Mouse (Mus musculus): ENCODE measurements at regions not wholly inside any gene's neighbourhood (a gene's known extent, or its start where the extent isn't known, plus 50 kb on each side); places are given as distances from the start of the nearest gene placed in this dataset.

DNA sequence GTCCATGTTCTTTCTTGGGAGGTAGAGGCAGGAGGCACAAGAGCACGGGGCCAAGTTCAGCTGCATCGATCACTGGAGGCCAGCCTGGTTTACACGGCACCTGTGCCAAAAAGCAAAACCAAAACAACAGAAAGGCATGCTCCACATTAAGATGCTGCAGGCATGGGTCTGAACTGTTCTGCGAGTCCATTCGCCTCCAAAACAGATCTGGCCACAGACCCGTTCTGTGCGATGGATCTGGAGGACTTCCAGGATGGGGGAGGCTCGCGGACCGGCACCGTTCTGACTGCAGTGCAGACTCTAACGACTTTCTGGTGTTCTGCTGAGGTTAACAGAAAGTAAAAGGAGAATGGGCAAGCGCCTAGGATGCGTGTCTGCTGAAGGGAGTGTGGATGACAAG is 52.3 kb downstream of the A230072I06Rik start:
- 55% methylated on average over 14 of the region's 14 CpGs for WGBS
- H3K4me3 ChIP-seq (replicated peaks), result no peak overlapping the region
- H3K36me3 ChIP-seq, result no peaks in the 10 kb centered on the region
- H3K9me3 ChIP-seq (replicated peaks), result no peaks in the 10 kb centered on the region
- H3K27ac ChIP-seq (replicated peaks), result no peak overlapping the region
- no peak overlapping the region for H3K9ac ChIP-seq
- ATAC-seq (ENCODE audit: insufficient number of reproducible peaks, low FRiP score, low TSS enrichment, low read depth), result no peak
- H3K4me1 ChIP-seq, result peaks cover 3% of the 10 kb centered on the region; the same call in 1 of the 2 replicates
- H3K27me3 ChIP-seq, result peaks cover 55% of the 10 kb centered on the region
- H3K4me2 ChIP-seq (replicated peaks), result no peak overlapping the region

DNA sequence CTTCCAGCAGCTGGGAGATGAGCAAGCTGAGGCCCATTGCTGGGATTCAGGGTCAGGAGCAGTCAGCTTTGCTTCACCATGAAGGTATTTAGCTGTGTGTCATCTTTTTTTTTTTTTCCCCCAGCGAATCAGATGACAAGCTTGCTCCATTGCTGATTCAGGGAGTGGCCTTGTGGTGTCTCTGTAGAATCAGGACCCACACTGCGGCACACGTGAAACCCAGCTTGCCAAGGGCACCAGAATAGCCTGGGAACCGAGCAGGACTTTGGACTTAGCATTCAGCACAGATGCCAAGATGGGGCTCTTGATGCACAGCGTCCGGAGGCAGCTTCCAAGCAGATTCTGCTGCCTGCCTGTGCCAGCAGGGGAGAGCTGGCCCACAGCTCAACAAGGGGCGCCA is 53.0 kb downstream of the A230072I06Rik start:
- H3K36me3 ChIP-seq, result no peaks in the 10 kb centered on the region
- no peak overlapping the region for H3K4me3 ChIP-seq (replicated peaks)
- H3K9ac ChIP-seq, result no peak overlapping the region
- H3K4me2 ChIP-seq (replicated peaks), result no peak overlapping the region
- ATAC-seq (ENCODE audit: insufficient number of reproducible peaks, low FRiP score, low TSS enrichment, low read depth), result no peak
- H3K27me3 ChIP-seq, result peaks cover 51% of the 10 kb centered on the region
- peaks cover 3% of the 10 kb centered on the region; the same call in 1 of the 2 replicates for H3K4me1 ChIP-seq
- no peaks in the 10 kb centered on the region for H3K9me3 ChIP-seq (replicated peaks)
- no peak overlapping the region for H3K27ac ChIP-seq (replicated peaks)
- WGBS, result 69% methylated on average over 7 of the region's 7 CpGs

DNA sequence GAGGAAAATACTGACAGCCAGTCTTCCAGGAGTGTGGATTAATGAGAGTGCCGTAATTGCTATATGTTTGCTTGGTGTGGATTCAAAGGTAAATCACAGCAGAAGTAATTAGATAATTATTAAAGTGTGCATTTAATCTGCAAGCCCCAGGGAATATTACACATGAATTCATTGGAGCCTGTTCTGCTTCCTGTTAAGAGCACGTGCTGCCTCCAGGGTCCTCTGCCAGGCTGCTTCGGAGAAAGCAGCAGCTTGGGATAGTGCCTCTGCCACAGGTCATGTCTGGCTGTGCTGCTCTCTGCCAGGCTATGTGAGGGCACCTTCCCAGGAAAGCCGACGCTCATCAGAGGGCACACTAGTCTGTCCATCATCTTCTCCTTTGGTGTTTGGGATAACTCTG is 55.5 kb downstream of the A230072I06Rik start:
- 25% methylated on average over 5 of the region's 5 CpGs for WGBS
- no peak overlapping the region for H3K4me2 ChIP-seq (replicated peaks)
- no peaks in the 10 kb centered on the region for H3K36me3 ChIP-seq
- peaks cover 40% of the 10 kb centered on the region; the same call in 1 of the 2 replicates for H3K27me3 ChIP-seq
- ATAC-seq (ENCODE audit: insufficient number of reproducible peaks, low FRiP score, low TSS enrichment, low read depth), result no peak
- H3K9ac ChIP-seq, result no peak overlapping the region
- no peak overlapping the region for H3K4me3 ChIP-seq (replicated peaks)
- no peaks in the 10 kb centered on the region for H3K9me3 ChIP-seq (replicated peaks)
- H3K4me1 ChIP-seq, result no peaks in the 10 kb centered on the region
- no peak overlapping the region for H3K27ac ChIP-seq (replicated peaks)

DNA sequence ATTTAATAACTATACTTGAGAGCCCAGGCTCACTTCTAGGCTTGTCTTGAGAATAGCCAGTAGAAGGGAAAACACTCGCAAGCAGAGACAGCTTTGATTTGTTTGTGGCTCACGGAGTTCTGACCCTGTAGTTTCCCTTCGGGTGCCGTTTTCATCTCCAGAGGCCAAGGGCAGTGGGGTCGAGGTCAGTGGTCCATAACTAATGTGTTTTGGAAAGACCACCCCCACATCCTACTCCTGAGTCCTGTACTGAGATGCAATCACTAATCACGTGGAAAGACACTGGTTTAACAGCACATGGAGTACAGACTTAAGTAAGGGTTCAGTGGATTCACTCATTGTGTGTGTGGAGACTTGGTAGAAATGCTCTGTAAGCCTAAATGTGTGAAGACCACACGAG is 56.0 kb downstream of the A230072I06Rik start:
- ATAC-seq (ENCODE audit: insufficient number of reproducible peaks, low FRiP score, low TSS enrichment, low read depth), result no peak
- H3K4me2 ChIP-seq (replicated peaks), result no peak overlapping the region
- H3K4me3 ChIP-seq (replicated peaks), result no peak overlapping the region
- 27% methylated on average over 7 of the region's 7 CpGs for WGBS
- no peaks in the 10 kb centered on the region for H3K36me3 ChIP-seq
- H3K9me3 ChIP-seq (replicated peaks), result no peaks in the 10 kb centered on the region
- no peak overlapping the region for H3K27ac ChIP-seq (replicated peaks)
- H3K9ac ChIP-seq, result no peak overlapping the region
- H3K27me3 ChIP-seq, result peaks cover 35% of the 10 kb centered on the region; the same call in 1 of the 2 replicates
- no peaks in the 10 kb centered on the region for H3K4me1 ChIP-seq

DNA sequence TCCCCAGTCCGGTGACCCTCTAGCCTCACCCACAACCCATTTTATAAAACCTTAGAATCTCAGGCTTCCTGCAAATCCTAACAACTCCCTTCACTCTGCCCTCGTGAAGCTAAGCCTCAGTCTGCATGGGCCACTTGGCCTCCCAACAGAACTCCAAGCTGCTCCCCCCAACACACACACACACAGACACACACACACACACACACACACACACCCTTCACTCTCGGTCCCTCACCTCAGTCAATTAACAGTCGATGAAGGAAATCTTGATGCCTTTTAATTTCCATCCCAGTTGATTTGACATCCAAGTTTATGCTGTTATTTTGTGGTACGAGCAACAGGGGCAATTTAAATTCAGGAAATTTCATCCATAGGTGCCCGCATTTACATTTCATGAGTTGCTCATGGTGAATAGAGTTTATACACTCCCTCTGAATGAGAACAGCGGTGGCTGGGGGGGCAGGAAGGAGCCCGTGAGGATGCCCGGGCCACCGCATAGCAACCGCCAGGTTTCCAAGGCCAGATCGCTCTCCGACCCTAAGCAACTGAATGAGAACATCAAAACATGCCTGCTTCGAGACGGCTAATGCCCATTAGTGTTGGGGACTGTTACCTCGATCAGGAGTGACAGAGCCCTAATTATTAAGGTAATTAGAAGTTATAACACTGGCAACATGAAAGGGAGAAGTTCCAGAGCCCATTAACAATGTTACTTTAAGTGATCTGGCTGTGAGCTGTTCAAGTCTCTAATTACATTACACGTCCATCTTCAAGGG is 55.8 kb upstream of the Sox1 start:
- no peak for ATAC-seq (ENCODE audit: insufficient number of reproducible peaks, low FRiP score, low TSS enrichment, low read depth)
- H3K4me3 ChIP-seq (replicated peaks), result no peak overlapping the region
- H3K9me3 ChIP-seq (replicated peaks), result no peaks in the 10 kb centered on the region
- no peaks in the 10 kb centered on the region for H3K4me1 ChIP-seq
- H3K9ac ChIP-seq, result no peak overlapping the region
- H3K27ac ChIP-seq (replicated peaks), result no peak overlapping the region
- H3K36me3 ChIP-seq, result no peaks in the 10 kb centered on the region
- no peak overlapping the region for H3K4me2 ChIP-seq (replicated peaks)
- 61% methylated on average over 17 of the region's 17 CpGs for WGBS
- H3K27me3 ChIP-seq, result peaks cover 19% of the 10 kb centered on the region; the same call in 1 of the 2 replicates

DNA sequence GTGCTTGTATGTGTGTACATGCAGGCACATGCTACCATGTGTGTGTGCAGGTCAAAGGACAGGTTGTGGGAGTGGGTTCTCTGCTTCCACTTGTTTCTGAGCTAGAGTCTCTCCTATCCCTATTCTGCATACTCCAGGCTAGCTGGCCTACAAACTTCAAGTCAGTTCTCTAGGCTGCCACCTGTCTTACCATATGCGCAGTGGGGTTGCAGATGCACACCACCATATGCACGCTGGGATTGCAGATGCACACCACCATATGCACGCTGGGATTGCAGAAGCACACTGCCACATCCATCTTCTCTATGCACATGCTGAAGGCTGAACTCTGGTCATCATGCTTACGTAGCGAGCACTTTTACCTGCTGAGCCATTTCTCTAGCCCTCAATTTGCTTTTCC is 54.1 kb upstream of the Sox1 start:
- no peak for ATAC-seq (ENCODE audit: insufficient number of reproducible peaks, low FRiP score, low TSS enrichment, low read depth)
- 88% methylated on average over 5 of the region's 5 CpGs for WGBS
- no peak overlapping the region for H3K4me3 ChIP-seq (replicated peaks)

More for the DNA sequence above, 54.1 kb upstream of the Sox1 start:
- Histone ChIP-seq H3K4me2 (replicated peaks) (no peak overlapping the region), H3K9me3 (replicated peaks) (no peaks in the 10 kb centered on the region), H3K9ac (no peak overlapping the region), H3K4me1 (no peaks in the 10 kb centered on the region), H3K27ac (replicated peaks) (no peak overlapping the region), H3K36me3 (no peaks in the 10 kb centered on the region), H3K27me3 (peaks cover 9% of the 10 kb centered on the region; the same call in 1 of the 2 replicates)
